Mouse (Mus musculus) heart, adult 2 months (tissue): ENCODE data around the gene Hps3.

ENCODE experiments used
- CTCF ChIP-seq: fragments of 200-600 bp; IDR thresholded peaks from 2 replicates; pipeline ENCODE4 v1.8.1; 2022; ENCODE audit warnings: antibody characterized with exemption, mild to moderate bottlenecking, moderate library complexity
- EP300 ChIP-seq: fragments of 200-500 bp; IDR thresholded peaks from 2 replicates; pipeline ENCODE4 v1.6.1; 2011; ENCODE audit warnings: low read depth, low read length, control low read depth; ENCODE audit not compliant: insufficient read depth

DNA sequence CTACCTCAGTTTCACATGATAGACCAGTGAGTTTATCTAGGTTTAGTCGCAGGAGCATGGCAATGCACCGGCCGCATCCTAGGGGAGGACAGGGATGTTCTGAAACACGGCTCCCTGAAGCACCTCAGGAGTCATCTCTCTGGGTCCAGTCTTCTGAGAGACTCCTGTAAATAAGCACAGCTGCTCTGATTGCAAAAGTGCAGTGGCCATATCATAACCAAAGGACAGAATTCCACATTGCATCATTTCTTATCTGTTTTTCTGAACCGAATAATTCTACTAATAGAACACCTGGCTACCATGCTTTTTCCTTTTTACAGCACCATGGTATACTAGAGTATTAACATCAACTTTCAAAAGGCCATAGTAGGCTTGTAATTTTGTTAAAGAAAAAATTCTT lies 69.9 kb downstream of the Hps3 start:
- TF ChIP-seq CTCF (no peak), EP300 (no peak)
